Mouse (Mus musculus) kidney, embryonic 16.5 days (tissue): ENCODE results near the gene Brca1. TPM values are rescaled to one million over a fixed set of nuclear protein-coding genes. Genes with fewer than 3 reads are reported as not detected.

Experiments
- ATAC-seq: fragments of 200-750 bp; cut with Nextera tagmentation; 2 replicates; pipeline ENCODE4 v1.8.0; 2017; ENCODE audit warnings: moderate TSS enrichment; ENCODE audit not compliant: low FRiP score, low TSS enrichment
- H3K27ac ChIP-seq: fragments of 300-500 bp; sonication (generic); 2 replicates; pipeline ENCODE4 v1.5.1; 2014; ENCODE audit warnings: low read length
- H3K27me3 ChIP-seq: fragments of 300-500 bp; sonication (generic); 2 replicates; pipeline ENCODE4 v1.6.1; 2014; ENCODE audit warnings: low read length, control low read depth, mixed read lengths; ENCODE audit not compliant: insufficient read depth
- H3K36me3 ChIP-seq: fragments of 300-500 bp; sonication (generic); 2 replicates; pipeline ENCODE4 v1.6.1; 2014; ENCODE audit warnings: low read length, control low read depth, mixed read lengths; ENCODE audit not compliant: insufficient read depth
- H3K4me1 ChIP-seq: fragments of 300-500 bp; sonication (generic); 2 replicates; pipeline ENCODE4 v1.6.1; 2014; ENCODE audit warnings: low read length, control low read depth, mixed read lengths; ENCODE audit not compliant: insufficient read depth
- H3K4me2 ChIP-seq: fragments of 300-500 bp; sonication (generic); replicated peaks from 2 replicates; pipeline ENCODE4 v1.6.1; 2014; ENCODE audit warnings: low read depth, low read length
- H3K4me3 ChIP-seq: fragments of 300-500 bp; sonication (generic); 2 replicates; pipeline ENCODE4 v1.5.1; 2014; ENCODE audit warnings: mild to moderate bottlenecking, low read length
- H3K9ac ChIP-seq: fragments of 300-500 bp; sonication (generic); replicated peaks from 2 replicates; pipeline ENCODE4 v1.6.1; 2014; ENCODE audit warnings: low read length
- H3K9me3 ChIP-seq: fragments of 300-500 bp; sonication (generic); 2 replicates; pipeline ENCODE4 v1.6.1; 2016; ENCODE audit warnings: low read length, control low read depth
- WGBS: fragments of 180-500 bp; shearing (Covaris S2); extraction: QIAGEN DNeasy Blood & Tissue Kit; methylation state at CpG from one replicate; pipeline ENCODE4 v1.1.7; 2014; 5-methylcytosine and 5-hydroxymethylcytosine counted together
- polyA plus RNA-seq: library from polyadenylated mRNA; unstranded; fragments of >200 nt; fragmentation: Nextera tagmentation; extraction: Ambion mirVana; gene quantifications from 2 replicates; pipeline ENCODE4 v1.2.1, GENCODE M21; 2015

The Brca1 gene
- polyA plus RNA-seq, 1 experiment from 2014 or later = 12.5 TPM

- no peaks in the 10 kb centered on the region for H3K9me3 ChIP-seq
- peaks cover 7% of the 10 kb centered on the region for H3K36me3 ChIP-seq
- peaks cover 14% of the 10 kb centered on the region for H3K4me1 ChIP-seq
- no peak overlapping the region for H3K9ac ChIP-seq
- no peak overlapping the region for H3K4me3 ChIP-seq
- H3K27me3 ChIP-seq = no peaks in the 10 kb centered on the region
- no peak overlapping the region for H3K27ac ChIP-seq
- H3K4me2 ChIP-seq = no peak overlapping the region
- no peak for ATAC-seq
These were observed 3.2 kb downstream of the Brca1 start for GRCm38 (mm10) chr11:101548526-101548925.

DNA sequence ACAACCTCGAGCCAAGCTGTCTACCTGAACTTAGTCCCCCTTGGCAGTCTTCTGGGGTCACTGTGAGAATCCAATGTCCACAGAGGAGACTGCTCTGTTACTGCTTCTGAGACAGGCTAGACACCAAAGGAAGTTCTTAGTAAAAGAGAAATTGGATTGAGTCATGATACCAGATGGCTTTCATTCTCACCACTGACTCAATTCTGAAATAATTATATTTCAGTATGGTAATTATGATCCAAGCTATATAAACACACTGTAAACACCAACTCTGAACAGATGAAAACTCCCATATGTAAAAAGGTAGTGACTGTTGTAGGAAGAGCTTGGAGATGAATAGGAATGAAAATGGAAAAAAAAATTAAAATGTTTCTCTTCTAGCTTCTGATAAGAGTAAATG, 7.6 kb downstream of the Brca1 start:
- H3K4me1 ChIP-seq = no peaks in the 10 kb centered on the region
- ATAC-seq = no peak
- no peak overlapping the region for H3K4me3 ChIP-seq
- H3K9me3 ChIP-seq = no peaks in the 10 kb centered on the region
- H3K9ac ChIP-seq = no peak overlapping the region
- no peak overlapping the region for H3K4me2 ChIP-seq
- H3K27ac ChIP-seq = no peak overlapping the region
- 83% methylated on average over 1 of the region's 1 CpGs for WGBS
- no peaks in the 10 kb centered on the region for H3K27me3 ChIP-seq
- peaks cover 7% of the 10 kb centered on the region for H3K36me3 ChIP-seq

DNA sequence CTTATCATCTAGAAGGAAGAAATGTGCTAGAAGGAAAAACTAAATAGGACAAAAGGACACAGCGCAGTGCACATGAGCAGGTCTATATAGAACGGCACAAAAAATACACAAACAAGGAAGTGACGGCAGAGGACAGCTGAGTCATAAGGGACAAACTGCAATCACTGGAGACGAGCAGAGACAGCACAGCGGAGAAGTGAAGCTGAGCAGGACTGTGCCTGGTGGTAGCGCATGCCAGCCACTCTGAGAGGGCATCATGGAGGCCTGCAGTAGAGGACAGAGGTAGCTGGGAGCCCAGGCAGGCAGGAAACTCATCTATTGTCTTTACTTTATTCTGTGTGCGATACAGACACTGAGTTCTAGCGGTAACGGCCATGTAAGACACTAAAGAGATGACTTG, 8.2 kb downstream of the Brca1 start:
- Histone ChIP-seq H3K27ac (no peak overlapping the region), H3K36me3 (peaks cover 9% of the 10 kb centered on the region), H3K4me1 (no peaks in the 10 kb centered on the region), H3K9ac (no peak overlapping the region), H3K4me2 (no peak overlapping the region), H3K9me3 (no peaks in the 10 kb centered on the region), H3K4me3 (no peak overlapping the region), H3K27me3 (no peaks in the 10 kb centered on the region)
- no peak for ATAC-seq
- 86% methylated on average over 9 of the region's 9 CpGs for WGBS

- Histone ChIP-seq H3K27me3 (no peaks in the 10 kb centered on the region), H3K4me1 (no peaks in the 10 kb centered on the region), H3K9me3 (no peaks in the 10 kb centered on the region), H3K27ac (no peak overlapping the region), H3K4me2 (no peak overlapping the region), H3K36me3 (peaks cover 45% of the 10 kb centered on the region), H3K4me3 (no peak overlapping the region), H3K9ac (no peak overlapping the region)
- WGBS = 84% methylated on average over 4 of the region's 4 CpGs
- ATAC-seq = no peak
These were observed 25.1 kb downstream of the Brca1 start for GRCm38 (mm10) chr11:101526686-101527085.

DNA sequence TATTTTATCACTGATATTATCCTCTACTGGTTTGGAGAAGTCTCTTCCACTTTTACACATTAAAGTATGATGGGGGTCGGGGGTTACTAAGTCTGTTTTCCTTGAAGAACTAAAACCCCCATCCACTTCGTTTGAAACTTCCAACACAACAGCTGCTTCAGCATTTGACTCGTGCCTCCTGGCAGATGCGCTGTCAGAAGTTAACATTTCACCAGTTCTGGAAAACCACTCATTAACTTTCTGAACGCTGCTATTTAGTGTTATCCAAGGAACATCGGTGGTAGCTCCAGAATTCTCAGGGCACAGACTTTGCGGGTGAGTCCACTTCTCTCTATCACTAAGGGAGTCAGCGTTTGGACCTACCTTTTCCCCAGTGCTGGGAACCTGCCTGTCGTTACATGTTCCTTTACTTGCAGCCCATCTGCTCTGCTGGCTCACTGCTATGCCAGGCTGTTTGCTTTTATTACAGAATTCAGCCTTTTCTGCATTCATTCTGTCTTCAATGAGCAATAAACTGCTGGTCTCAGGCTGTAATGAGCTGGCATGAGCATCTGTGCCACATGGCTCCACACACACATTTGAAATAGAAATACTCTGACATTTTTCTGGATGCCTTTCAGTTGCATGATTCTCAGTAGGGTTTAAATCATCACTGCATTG, 25.7 kb downstream of the Brca1 start:
- H3K36me3 ChIP-seq = peaks cover 43% of the 10 kb centered on the region

DNA sequence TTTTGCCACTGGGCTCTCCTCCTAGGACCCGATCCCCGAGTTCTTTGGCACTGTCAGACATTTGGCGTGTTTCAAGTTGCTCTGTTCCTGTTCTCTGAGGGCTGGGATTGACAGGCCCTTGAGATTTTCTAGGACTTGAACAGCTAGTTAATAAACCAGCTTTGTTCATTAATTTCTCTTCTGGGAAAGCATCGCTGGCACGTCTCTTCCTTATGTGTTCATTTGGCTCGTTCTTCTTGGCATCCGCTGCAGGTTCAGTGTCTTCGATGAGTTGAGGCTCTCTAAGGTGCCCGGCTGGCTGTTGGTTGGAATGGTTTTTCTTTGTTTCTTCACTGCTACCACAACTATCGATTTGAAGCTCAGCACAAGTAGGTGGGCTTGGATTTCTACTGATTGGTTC, 26.7 kb downstream of the Brca1 start:
- Histone ChIP-seq H3K9ac (no peak overlapping the region), H3K4me2 (no peak overlapping the region), H3K27me3 (no peaks in the 10 kb centered on the region), H3K27ac (no peak overlapping the region), H3K4me1 (no peaks in the 10 kb centered on the region), H3K9me3 (no peaks in the 10 kb centered on the region), H3K4me3 (no peak overlapping the region), H3K36me3 (peaks cover 38% of the 10 kb centered on the region)
- WGBS = 95% methylated on average over 10 of the region's 10 CpGs
- ATAC-seq = no peak

More for the DNA sequence above, 25.7 kb downstream of the Brca1 start:
- 90% methylated on average over 9 of the region's 9 CpGs for WGBS
- Histone ChIP-seq H3K4me3 (no peak overlapping the region), H3K9me3 (no peaks in the 10 kb centered on the region), H3K4me2 (no peak overlapping the region), H3K27ac (no peak overlapping the region), H3K9ac (no peak overlapping the region), H3K27me3 (no peaks in the 10 kb centered on the region), H3K4me1 (no peaks in the 10 kb centered on the region)
- ATAC-seq = no peak

DNA sequence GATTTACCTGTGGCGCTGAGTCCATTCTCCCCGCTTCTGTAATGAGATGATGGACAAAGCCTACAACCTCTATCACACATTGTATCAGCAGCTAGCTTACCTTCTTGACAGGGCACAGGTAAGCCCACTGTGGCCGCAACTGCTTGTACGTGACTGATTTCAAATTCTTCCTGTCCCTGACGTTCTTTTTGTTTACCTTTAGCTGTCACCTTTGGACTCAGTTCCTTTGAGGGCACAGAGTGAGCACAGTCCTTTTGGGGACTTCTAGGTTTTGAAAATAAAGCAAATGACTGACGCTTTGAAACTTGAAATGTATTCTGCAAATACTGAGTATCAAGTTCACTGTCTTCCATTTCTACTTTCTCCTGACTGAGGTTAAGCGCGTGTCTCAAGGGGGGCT, 27.3 kb downstream of the Brca1 start:
- Histone ChIP-seq H3K9me3 (no peaks in the 10 kb centered on the region), H3K36me3 (peaks cover 37% of the 10 kb centered on the region), H3K9ac (no peak overlapping the region), H3K27me3 (no peaks in the 10 kb centered on the region), H3K4me2 (no peak overlapping the region), H3K27ac (no peak overlapping the region), H3K4me3 (no peak overlapping the region), H3K4me1 (no peaks in the 10 kb centered on the region)
- WGBS = 88% methylated on average over 8 of the region's 8 CpGs
- ATAC-seq = no peak

GRCm38 (mm10) chr11:101519364-101519763, 32.4 kb downstream of the Brca1 start:
- Histone ChIP-seq H3K27me3 (no peaks in the 10 kb centered on the region), H3K27ac (no peak overlapping the region), H3K9ac (no peak overlapping the region), H3K4me3 (no peak overlapping the region), H3K4me1 (no peaks in the 10 kb centered on the region), H3K4me2 (no peak overlapping the region), H3K9me3 (no peaks in the 10 kb centered on the region), H3K36me3 (peaks cover 24% of the 10 kb centered on the region)
- ATAC-seq = no peak
- 86% methylated on average over 6 of the region's 6 CpGs for WGBS

- peaks cover 23% of the 10 kb centered on the region for H3K36me3 ChIP-seq
- ATAC-seq = no peak
These were observed 32.8 kb downstream of the Brca1 start for GRCm38 (mm10) chr11:101518937-101519336.

DNA sequence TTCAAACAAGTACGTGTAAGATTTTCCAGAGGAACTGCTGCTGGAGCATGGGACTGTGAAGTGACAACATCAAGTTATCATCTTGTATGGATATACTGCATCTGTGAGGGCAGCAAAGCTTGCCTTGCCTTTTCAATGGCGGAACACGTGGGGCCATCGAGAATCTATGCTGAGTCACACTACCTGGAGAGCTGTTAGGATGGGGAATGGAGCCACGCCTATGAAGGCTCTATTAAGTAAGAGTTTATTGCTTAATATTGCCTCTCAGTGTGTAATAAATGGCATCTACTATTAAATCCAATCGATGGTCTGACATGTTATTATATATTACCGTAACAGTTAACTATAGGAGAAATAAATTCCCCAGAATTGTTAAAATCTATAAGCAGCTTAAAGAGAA, 44.7 kb downstream of the Brca1 start:
- H3K27me3 ChIP-seq = no peaks in the 10 kb centered on the region
- 94% methylated on average over 7 of the region's 7 CpGs for WGBS
- H3K27ac ChIP-seq = no peak overlapping the region
- H3K9me3 ChIP-seq = no peaks in the 10 kb centered on the region
- H3K4me1 ChIP-seq = no peaks in the 10 kb centered on the region
- no peak overlapping the region for H3K9ac ChIP-seq
- peaks cover 36% of the 10 kb centered on the region for H3K36me3 ChIP-seq
- no peak overlapping the region for H3K4me2 ChIP-seq
- ATAC-seq = no peak
- no peak overlapping the region for H3K4me3 ChIP-seq

More at GRCm38 (mm10) chr11:101518937-101519336, 32.8 kb downstream of the Brca1 start:
- Histone ChIP-seq H3K27me3 (no peaks in the 10 kb centered on the region), H3K9ac (no peak overlapping the region), H3K4me2 (no peak overlapping the region), H3K9me3 (no peaks in the 10 kb centered on the region), H3K4me1 (no peaks in the 10 kb centered on the region), H3K4me3 (no peak overlapping the region), H3K27ac (no peak overlapping the region)
- WGBS = 79% methylated on average over 5 of the region's 5 CpGs
